Mouse (Mus musculus) small intestine, adult 2 months (tissue): ENCODE data around the gene Pgm2l1. TPM values are rescaled to one million over a fixed set of nuclear protein-coding genes. Genes with fewer than 3 reads are reported as not detected.
"Not testable (repeated sequence)": the region's sequence is repeated elsewhere in the genome, so short reads cannot be mapped to it uniquely, and the experiment has no call there.

ENCODE experiments used
- H3K27ac ChIP-seq: fragments of 200-500 bp; 2 replicates; pipeline ENCODE4 v1.5.1; 2012; ENCODE audit warnings: low read depth, low read length, control low read depth, inconsistent platforms; ENCODE audit not compliant: insufficient read depth
- H3K27me3 ChIP-seq: fragments of 200-500 bp; 2 replicates; pipeline ENCODE4 v1.6.1; 2012; ENCODE audit warnings: mild to moderate bottlenecking, moderate library complexity, low read length, inconsistent platforms; ENCODE audit not compliant: control insufficient read depth, insufficient read depth
- H3K36me3 ChIP-seq: fragments of 200-500 bp; 2 replicates; pipeline ENCODE4 v1.6.1; 2012; ENCODE audit warnings: mild to moderate bottlenecking, low read length, control low read depth, inconsistent platforms; ENCODE audit not compliant: control insufficient read depth, insufficient read depth
- H3K4me1 ChIP-seq: fragments of 200-500 bp; 2 replicates; pipeline ENCODE4 v1.6.1; 2012; ENCODE audit warnings: low read length, inconsistent platforms, mixed read lengths; ENCODE audit not compliant: control insufficient read depth, insufficient read depth, insufficient read length
- H3K4me3 ChIP-seq: fragments of 200-500 bp; 2 replicates; pipeline ENCODE4 v1.5.1; 2012; ENCODE audit warnings: low read depth, mild to moderate bottlenecking, control low read depth, inconsistent platforms, low read length, moderate library complexity
- CTCF ChIP-seq: fragments of 200-500 bp; IDR thresholded peaks from 2 replicates; pipeline ENCODE4 v1.5.1; 2012; ENCODE audit warnings: low read depth, mild to moderate bottlenecking, control low read depth, inconsistent platforms, low read length, moderate library complexity, mixed read lengths; ENCODE audit not compliant: insufficient replicate concordance, insufficient read length; ENCODE audit errors: extremely low read depth
- POLR2A ChIP-seq: fragments of 200-500 bp; IDR thresholded peaks from 2 replicates; pipeline ENCODE4 v1.6.1; 2012; ENCODE audit warnings: low read depth, mild to moderate bottlenecking, control low read depth, inconsistent platforms, low read length, moderate library complexity
- WGBS: fragments of 180-500 bp; shearing (Covaris S2); methylation state at CpG from one replicate; pipeline ENCODE4 v1.1.7; 2018; 5-methylcytosine and 5-hydroxymethylcytosine counted together
- polyA plus RNA-seq: library from polyadenylated mRNA; depleted of rRNA; stranded (reverse); fragments of >200 nt; gene quantifications from 2 replicates; pipeline ENCODE4 v1.2.3, GENCODE M21; 2012

The Pgm2l1 gene
- polyA plus RNA-seq, 1 experiment, result 1.5 TPM

DNA sequence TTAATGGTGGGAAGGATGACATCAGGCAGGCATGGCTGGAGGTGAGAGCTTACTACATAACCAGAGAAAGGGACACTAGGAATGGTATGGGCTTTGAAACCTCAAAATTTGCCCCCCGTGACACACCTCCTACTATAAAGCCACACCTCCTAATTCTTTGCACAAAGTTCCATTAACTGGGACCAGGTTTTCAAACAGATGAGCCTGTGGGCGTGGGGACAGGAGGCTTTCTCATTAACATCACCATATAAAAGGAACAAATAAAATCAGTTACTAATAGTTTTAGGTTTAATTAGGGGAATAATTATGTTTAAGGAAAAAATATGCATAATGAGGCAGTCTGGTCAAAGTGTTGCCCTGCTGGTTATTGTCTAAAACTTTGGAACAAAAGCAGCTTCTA is 13.4 kb downstream of the Pgm2l1 start:
- Histone ChIP-seq H3K27ac (no peak overlapping the region), H3K36me3 (no peaks in the 10 kb centered on the region), H3K27me3 (no peaks in the 10 kb centered on the region), H3K4me1 (no peaks in the 10 kb centered on the region), H3K4me3 (no peak overlapping the region)
- 90% methylated on average over 2 of the region's 2 CpGs for WGBS
- TF ChIP-seq POLR2A (no peak), CTCF (no peak)

DNA sequence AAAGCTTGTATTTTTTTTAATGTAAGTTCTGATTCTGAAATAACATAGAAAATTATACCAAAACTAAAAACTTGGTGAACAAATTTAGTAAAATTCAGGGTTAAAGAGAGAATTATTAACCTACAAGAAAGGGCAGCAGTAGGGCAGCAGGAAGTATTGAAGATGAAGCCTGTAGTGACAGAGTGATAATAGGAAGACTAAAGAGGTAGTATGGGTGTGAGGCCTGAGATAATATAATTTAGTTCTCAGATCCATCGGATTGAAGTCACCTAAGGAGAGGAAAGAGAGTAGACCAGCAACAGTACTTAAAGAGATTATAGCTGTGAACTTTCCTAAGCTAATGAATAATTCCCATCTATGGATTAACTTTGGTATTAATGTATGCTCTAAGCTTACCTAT is 15.8 kb downstream of the Pgm2l1 start:
- 82% methylated on average over 1 of the region's 1 CpGs for WGBS
- Histone ChIP-seq H3K4me1 (no peaks in the 10 kb centered on the region), H3K27me3 (no peaks in the 10 kb centered on the region), H3K27ac (no peak overlapping the region), H3K4me3 (no peak overlapping the region), H3K36me3 (0 out of 2 replicates have a peak, but pooled peaks cover 1% of the 10 kb centered on the region)
- TF ChIP-seq CTCF, result no peak
- no peak for TF ChIP-seq POLR2A

DNA sequence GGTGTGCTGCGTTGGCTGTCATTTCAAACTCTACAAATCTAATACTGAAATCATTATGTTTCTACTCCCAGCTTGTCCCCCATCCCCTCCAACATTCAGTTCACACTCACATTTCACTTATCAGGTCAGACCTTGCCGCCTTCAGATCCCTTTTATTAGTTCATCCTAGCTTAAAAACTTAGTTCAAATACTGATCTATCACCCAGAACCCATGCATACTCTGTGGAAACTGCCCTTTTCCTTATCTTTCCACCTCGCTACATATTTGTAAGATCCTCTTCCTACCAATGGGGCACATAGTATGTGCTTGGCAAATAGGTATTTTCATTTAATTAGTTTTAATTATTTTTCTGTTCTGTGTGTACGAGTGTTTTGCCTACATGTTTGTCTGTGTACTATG is 17.0 kb downstream of the Pgm2l1 start:
- H3K4me3 ChIP-seq, result no peak overlapping the region
- 0 out of 2 replicates have a peak, but pooled peaks cover 1% of the 10 kb centered on the region for H3K36me3 ChIP-seq
- H3K27ac ChIP-seq, result no peak overlapping the region
- no peak for TF ChIP-seq CTCF
- no peak for TF ChIP-seq POLR2A
- H3K27me3 ChIP-seq, result no peaks in the 10 kb centered on the region
- H3K4me1 ChIP-seq, result no peaks in the 10 kb centered on the region
- 95% methylated on average over 4 of the region's 4 CpGs for WGBS

GRCm38 (mm10) chr7:100245176-100245575 is 18.0 kb downstream of the Pgm2l1 start:
- TF ChIP-seq CTCF (no peak), POLR2A (no peak)
- WGBS, result 94% methylated on average over 3 of the region's 3 CpGs
- Histone ChIP-seq H3K4me1 (no peaks in the 10 kb centered on the region), H3K4me3 (no peak overlapping the region), H3K27me3 (no peaks in the 10 kb centered on the region), H3K36me3 (0 out of 2 replicates have a peak, but pooled peaks cover 1% of the 10 kb centered on the region), H3K27ac (no peak overlapping the region)

- TF ChIP-seq POLR2A, result no peak
- TF ChIP-seq CTCF, result no peak
- 96% methylated on average over 5 of the region's 5 CpGs for WGBS
These were observed 23.5 kb downstream of the Pgm2l1 start for GRCm38 (mm10) chr7:100250667-100251066.

GRCm38 (mm10) chr7:100262350-100262749 is 35.2 kb downstream of the Pgm2l1 start:
- TF ChIP-seq POLR2A (no peak), CTCF (no peak)
- WGBS, result 83% methylated on average over 3 of the region's 3 CpGs

More at GRCm38 (mm10) chr7:100250667-100251066, 23.5 kb downstream of the Pgm2l1 start:
- Histone ChIP-seq H3K4me3 (no peak overlapping the region), H3K27me3 (no peaks in the 10 kb centered on the region), H3K4me1 (no peaks in the 10 kb centered on the region), H3K36me3 (peaks cover 13% of the 10 kb centered on the region), H3K27ac (no peak overlapping the region)

DNA sequence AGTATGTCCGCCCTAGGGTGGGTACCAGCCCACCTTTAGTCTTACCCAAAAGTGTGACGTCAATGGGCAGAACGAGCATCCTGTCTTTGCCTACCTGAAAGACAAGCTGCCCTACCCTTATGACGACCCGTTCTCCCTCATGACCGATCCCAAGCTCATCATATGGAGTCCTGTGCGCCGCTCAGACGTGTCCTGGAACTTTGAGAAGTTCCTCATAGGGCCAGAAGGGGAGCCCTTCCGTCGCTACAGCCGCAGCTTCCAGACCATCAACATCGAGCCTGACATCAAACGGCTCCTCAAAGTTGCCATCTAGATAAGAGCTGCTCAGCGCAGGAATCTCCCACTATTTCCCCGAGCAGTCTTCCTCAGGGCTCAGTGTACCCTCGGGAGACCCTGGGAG is 37.7 kb downstream of the Pgm2l1 start:
- H3K36me3 ChIP-seq, H3K4me3 ChIP-seq: not testable (repeated sequence)
- WGBS, result 80% methylated on average over 17 of the region's 17 CpGs

More at GRCm38 (mm10) chr7:100262350-100262749, 35.2 kb downstream of the Pgm2l1 start:
- Histone ChIP-seq H3K36me3 (peaks cover 8% of the 10 kb centered on the region), H3K27me3 (no peaks in the 10 kb centered on the region), H3K27ac (no peak overlapping the region), H3K4me3 (no peak overlapping the region), H3K4me1 (no peaks in the 10 kb centered on the region)

GRCm38 (mm10) chr7:100272369-100272768 is 45.2 kb downstream of the Pgm2l1 start:
- no peak overlapping the region for H3K27ac ChIP-seq
- H3K4me1 ChIP-seq, result no peaks in the 10 kb centered on the region
- TF ChIP-seq POLR2A (no peak), CTCF (no peak)
- H3K4me3 ChIP-seq, result no peak overlapping the region
- no peaks in the 10 kb centered on the region for H3K27me3 ChIP-seq
- 96% methylated on average over 8 of the region's 8 CpGs for WGBS
- H3K36me3 ChIP-seq, result peaks cover 3% of the 10 kb centered on the region; the same call in 1 of the 2 replicates

More for the DNA sequence above, 37.7 kb downstream of the Pgm2l1 start:
- H3K4me1 ChIP-seq, H3K27ac ChIP-seq, H3K27me3 ChIP-seq: not testable (repeated sequence)
